Mouse (Mus musculus) midbrain, embryonic 15.5 days (tissue): ENCODE results near the gene Zbtb20. TPM values are rescaled to one million over a fixed set of nuclear protein-coding genes. Genes with fewer than 3 reads are reported as not detected.

Source experiments
- ATAC-seq: fragments of 200-750 bp; cut with Nextera tagmentation; replicated peaks from 2 replicates; pipeline ENCODE4 v1.8.0; 2017; ENCODE audit warnings: moderate TSS enrichment
- H3K27ac ChIP-seq: fragments of 300-500 bp; sonication (generic); 2 replicates; pipeline ENCODE4 v1.5.1; 2015; ENCODE audit warnings: mild to moderate bottlenecking, inconsistent platforms
- H3K27me3 ChIP-seq: fragments of 300-500 bp; sonication (generic); replicated peaks from 2 replicates; pipeline ENCODE4 v1.6.1; 2015; ENCODE audit warnings: inconsistent platforms
- H3K36me3 ChIP-seq: fragments of 300-500 bp; sonication (generic); replicated peaks from 2 replicates; pipeline ENCODE4 v1.6.1; 2015; ENCODE audit warnings: inconsistent platforms
- H3K4me1 ChIP-seq: fragments of 300-500 bp; sonication (generic); 2 replicates; pipeline ENCODE4 v1.6.1; 2015; ENCODE audit warnings: inconsistent platforms
- H3K4me2 ChIP-seq: fragments of 300-500 bp; sonication (generic); 2 replicates; pipeline ENCODE4 v1.6.1; 2015; ENCODE audit warnings: inconsistent platforms, mild to moderate bottlenecking, moderate library complexity
- H3K4me3 ChIP-seq: fragments of 300-500 bp; sonication (generic); 2 replicates; pipeline ENCODE4 v1.5.1; 2015; ENCODE audit warnings: mild to moderate bottlenecking, inconsistent platforms
- H3K9ac ChIP-seq: fragments of 300-500 bp; sonication (generic); 2 replicates; pipeline ENCODE4 v1.6.1; 2015; ENCODE audit warnings: mild to moderate bottlenecking, inconsistent platforms
- H3K9me3 ChIP-seq: fragments of 300-500 bp; sonication (generic); 2 replicates; pipeline ENCODE4 v1.6.1; 2016; ENCODE audit warnings: inconsistent platforms
- WGBS: fragments of 180-500 bp; shearing (Covaris S2); methylation state at CpG from one replicate; pipeline ENCODE4 v1.1.7; 2015; ENCODE audit warnings: mixed read lengths; 5-methylcytosine and 5-hydroxymethylcytosine counted together
- polyA plus RNA-seq: library from polyadenylated mRNA; unstranded; fragments of >200 nt; fragmentation: Nextera tagmentation; extraction: Ambion mirVana; gene quantifications from 2 replicates; pipeline ENCODE4 v1.2.1, GENCODE M21; 2015

Zbtb20 gene
- polyA plus RNA-seq, 1 experiment from 2014 or later, result 76.5 TPM

- Histone ChIP-seq H3K36me3 (no peaks in the 10 kb centered on the region), H3K27me3 (no peaks in the 10 kb centered on the region), H3K27ac (no peak overlapping the region), H3K9ac (no peak overlapping the region), H3K4me3 (no peak overlapping the region), H3K4me1 (peaks cover 4% of the 10 kb centered on the region; the same call in 1 of the 2 replicates), H3K4me2 (no peak overlapping the region), H3K9me3 (no peaks in the 10 kb centered on the region)
- WGBS, result 62% methylated on average over 5 of the region's 5 CpGs
- ATAC-seq, result no peak
These were observed 160.8 kb downstream of the Zbtb20 start for GRCm38 (mm10) chr16:43036510-43036909.

DNA sequence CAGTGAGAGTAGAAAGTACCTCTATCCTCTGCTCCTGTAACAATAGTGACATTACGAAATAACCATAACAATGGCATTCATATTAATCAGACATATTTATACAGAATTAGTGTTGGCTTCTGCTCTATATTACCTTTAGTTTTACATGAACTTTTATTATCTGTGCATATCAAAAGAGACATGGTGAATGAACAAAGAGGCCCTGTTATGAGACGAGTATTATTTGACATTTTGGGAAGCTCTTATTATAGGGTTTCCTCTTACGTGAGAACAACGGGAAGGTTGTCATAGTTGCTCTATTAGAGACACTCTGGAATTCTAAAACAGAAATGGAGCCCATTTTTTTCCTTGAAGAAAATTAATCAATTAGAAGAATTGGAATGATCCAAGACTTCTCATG lies 161.6 kb downstream of the Zbtb20 start:
- ATAC-seq, result no peak
- no peaks in the 10 kb centered on the region for H3K27me3 ChIP-seq
- 84% methylated on average over 4 of the region's 4 CpGs for WGBS
- no peaks in the 10 kb centered on the region for H3K9me3 ChIP-seq
- no peak overlapping the region for H3K9ac ChIP-seq
- no peak overlapping the region for H3K4me3 ChIP-seq
- no peak overlapping the region for H3K4me2 ChIP-seq
- H3K27ac ChIP-seq, result no peak overlapping the region
- H3K36me3 ChIP-seq, result no peaks in the 10 kb centered on the region
- peaks cover 4% of the 10 kb centered on the region; the same call in 1 of the 2 replicates for H3K4me1 ChIP-seq

DNA sequence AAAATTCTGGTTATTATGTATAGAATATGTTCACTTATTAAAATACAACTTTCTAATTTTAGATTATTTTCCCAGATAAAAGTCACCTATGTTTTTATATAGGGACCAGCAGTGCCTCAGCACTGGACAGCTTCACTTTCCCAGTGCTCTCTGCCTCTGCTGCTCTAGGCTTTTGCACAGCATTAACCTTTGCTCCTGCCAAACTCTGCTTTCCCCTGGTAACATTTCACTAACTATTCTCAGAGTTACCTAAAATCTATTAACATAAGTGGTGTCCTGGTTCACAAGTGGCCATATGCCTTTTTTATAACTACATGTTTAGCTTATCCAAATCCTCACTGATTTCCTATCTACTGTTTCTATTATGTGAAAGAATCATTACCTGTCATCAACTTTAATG lies 169.9 kb downstream of the Zbtb20 start:
- H3K9ac ChIP-seq, result no peak overlapping the region
- no peak for ATAC-seq
- H3K27ac ChIP-seq, result no peak overlapping the region
- no peaks in the 10 kb centered on the region for H3K36me3 ChIP-seq
- no peak overlapping the region for H3K4me2 ChIP-seq
- no peak overlapping the region for H3K4me3 ChIP-seq
- no peaks in the 10 kb centered on the region for H3K27me3 ChIP-seq
- no peaks in the 10 kb centered on the region for H3K4me1 ChIP-seq
- no peaks in the 10 kb centered on the region for H3K9me3 ChIP-seq

GRCm38 (mm10) chr16:43046686-43047085 lies 171.0 kb downstream of the Zbtb20 start:
- 92% methylated on average over 3 of the region's 3 CpGs for WGBS
- no peaks in the 10 kb centered on the region for H3K9me3 ChIP-seq
- H3K4me3 ChIP-seq, result no peak overlapping the region
- H3K27ac ChIP-seq, result no peak overlapping the region
- H3K36me3 ChIP-seq, result no peaks in the 10 kb centered on the region
- no peaks in the 10 kb centered on the region for H3K4me1 ChIP-seq
- H3K9ac ChIP-seq, result no peak overlapping the region
- ATAC-seq, result no peak
- H3K27me3 ChIP-seq, result no peaks in the 10 kb centered on the region
- H3K4me2 ChIP-seq, result no peak overlapping the region

DNA sequence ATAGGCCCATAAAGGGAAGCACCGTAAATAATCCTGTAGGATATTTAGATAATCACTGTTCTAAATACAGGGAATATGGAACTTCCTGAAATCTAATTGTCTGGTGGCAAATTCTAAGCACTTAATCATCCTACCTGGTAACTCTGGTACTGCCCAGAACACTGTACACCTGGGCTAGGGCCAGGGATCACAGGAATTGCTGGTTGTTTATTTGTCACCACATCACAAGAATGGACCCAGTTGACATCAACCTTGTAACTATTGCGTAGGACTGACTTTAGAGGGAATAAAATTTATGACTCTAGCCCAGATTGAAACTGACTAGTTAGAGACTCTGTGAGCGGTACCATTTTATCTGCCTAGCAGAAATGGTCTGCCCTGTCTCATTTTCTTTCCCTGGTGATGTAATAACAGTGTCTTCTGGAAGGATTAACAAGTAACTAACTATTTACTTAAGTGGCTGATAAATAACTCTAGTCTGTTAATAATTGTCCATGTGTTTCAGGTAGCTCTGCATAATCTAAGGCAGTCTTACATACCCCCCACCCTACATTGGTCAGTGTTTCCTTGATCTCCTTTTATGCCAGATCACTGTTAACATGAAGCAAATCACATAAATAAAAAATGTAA lies 194.1 kb downstream of the Zbtb20 start:
- no peaks in the 10 kb centered on the region for H3K9me3 ChIP-seq
- 94% methylated on average over 3 of the region's 3 CpGs for WGBS
- ATAC-seq, result no peak

GRCm38 (mm10) chr16:43071875-43072274 lies 196.2 kb downstream of the Zbtb20 start:
- Histone ChIP-seq H3K9ac (no peak overlapping the region), H3K4me2 (no peak overlapping the region), H3K36me3 (no peaks in the 10 kb centered on the region), H3K27me3 (no peaks in the 10 kb centered on the region), H3K27ac (no peak overlapping the region), H3K9me3 (no peaks in the 10 kb centered on the region), H3K4me1 (no peaks in the 10 kb centered on the region), H3K4me3 (no peak overlapping the region)
- no peak for ATAC-seq
- WGBS, result 89% methylated on average over 3 of the region's 3 CpGs

More for the DNA sequence above, 194.1 kb downstream of the Zbtb20 start:
- Histone ChIP-seq H3K4me2 (no peak overlapping the region), H3K36me3 (no peaks in the 10 kb centered on the region), H3K27me3 (no peaks in the 10 kb centered on the region), H3K9ac (no peak overlapping the region), H3K27ac (no peak overlapping the region), H3K4me3 (no peak overlapping the region), H3K4me1 (no peaks in the 10 kb centered on the region)

DNA sequence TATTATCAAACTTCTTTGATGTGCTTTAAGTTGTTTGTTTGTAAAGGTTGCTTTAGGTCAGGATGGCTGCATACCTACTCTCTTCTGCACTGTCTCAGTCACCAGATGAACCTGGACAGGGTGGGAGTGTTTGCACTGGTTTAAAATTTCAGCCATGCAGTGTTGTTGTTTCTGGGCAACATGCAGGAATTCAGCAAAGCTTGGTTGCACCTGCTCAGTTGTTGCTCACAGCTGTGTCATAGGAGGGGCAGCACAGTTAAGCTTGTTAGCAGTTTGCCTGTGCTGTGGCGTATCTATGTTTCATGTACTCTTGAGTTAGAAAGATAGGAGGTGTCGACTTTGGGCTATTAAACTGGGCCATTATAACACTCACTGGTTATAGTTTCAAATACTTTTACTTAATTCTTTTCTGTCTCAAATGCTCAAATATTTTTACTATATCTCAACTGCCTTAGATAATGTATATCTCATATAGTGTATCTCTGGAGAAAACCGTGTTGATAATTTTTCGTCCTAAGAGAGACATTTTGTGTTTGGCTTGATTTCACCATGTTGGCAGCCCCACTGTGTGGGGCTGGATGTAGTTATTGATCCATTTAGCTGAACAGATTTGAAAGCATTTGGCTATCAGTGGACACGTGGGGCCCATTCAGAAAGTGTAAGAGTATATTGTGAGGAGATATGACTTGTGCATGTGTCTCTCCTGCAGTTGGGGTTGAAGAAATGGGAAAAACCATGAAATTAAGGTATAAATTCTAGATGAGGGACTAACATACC lies 197.3 kb downstream of the Zbtb20 start:
- Histone ChIP-seq H3K36me3 (no peaks in the 10 kb centered on the region), H3K4me1 (no peaks in the 10 kb centered on the region), H3K9ac (no peak overlapping the region), H3K4me3 (no peak overlapping the region), H3K4me2 (no peak overlapping the region), H3K9me3 (no peaks in the 10 kb centered on the region), H3K27me3 (no peaks in the 10 kb centered on the region), H3K27ac (no peak overlapping the region)
- WGBS, result 79% methylated on average over 5 of the region's 5 CpGs
- no peak for ATAC-seq

DNA sequence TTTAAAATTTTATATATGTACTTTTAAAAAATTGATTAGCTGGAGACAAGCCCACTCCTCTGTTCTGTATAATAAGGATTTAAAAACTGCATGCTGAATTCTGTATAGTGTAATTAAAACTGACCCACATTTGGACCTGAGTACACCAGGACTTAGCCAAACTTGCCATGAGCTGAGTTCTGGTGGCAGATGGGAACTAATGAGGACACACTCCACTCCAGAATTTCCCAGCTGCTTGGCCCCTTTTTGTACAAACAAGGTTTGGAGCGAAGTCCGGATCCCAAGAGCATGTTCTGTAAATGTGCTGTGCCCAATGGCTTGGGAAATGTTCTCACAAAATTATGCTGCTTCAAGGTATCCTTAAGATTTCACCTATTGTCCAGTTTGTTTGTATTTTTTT lies 204.7 kb downstream of the Zbtb20 start:
- Histone ChIP-seq H3K4me1 (no peaks in the 10 kb centered on the region), H3K36me3 (no peaks in the 10 kb centered on the region), H3K4me3 (no peak overlapping the region), H3K27me3 (no peaks in the 10 kb centered on the region), H3K9me3 (no peaks in the 10 kb centered on the region), H3K27ac (no peak overlapping the region), H3K9ac (no peak overlapping the region), H3K4me2 (no peak overlapping the region)
- WGBS, result 71% methylated on average over 2 of the region's 2 CpGs
- ATAC-seq, result no peak

DNA sequence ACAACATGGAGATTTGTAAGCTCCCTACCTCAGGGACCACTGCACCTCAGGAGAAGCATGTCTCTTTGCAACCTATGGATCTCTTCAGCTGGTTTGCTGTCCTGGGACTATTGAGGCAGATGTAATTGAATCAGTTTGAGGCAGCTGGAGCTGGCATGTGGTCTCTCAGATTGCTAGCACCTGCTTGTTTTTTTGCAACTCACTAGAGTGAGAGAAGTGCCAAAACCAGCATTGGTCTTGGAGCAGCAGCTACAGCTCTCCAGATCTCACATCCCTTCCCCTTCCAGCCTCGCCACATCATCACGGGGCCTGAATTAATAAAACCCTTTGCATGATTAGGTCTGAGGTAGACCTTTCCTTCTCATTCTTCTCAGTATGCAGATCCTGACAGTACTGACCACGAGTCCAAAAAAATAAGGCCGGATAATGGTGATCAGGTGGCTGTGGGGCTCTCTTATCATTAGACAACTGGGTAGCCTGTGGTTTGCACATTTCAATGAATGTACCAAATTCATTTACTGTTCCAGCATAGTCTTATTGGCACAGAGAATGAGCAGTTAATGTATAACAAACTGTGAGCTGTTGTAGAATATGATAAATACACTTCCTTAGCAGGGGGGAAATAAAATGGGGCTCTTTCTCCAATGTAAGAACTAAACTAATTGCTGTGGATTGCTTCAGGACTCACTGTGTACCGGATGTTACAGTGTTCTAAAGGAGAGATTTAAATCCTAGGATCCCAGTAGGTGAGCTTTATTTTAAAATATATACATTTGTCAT lies 205.4 kb downstream of the Zbtb20 start:
- H3K9me3 ChIP-seq, result no peaks in the 10 kb centered on the region
- no peaks in the 10 kb centered on the region for H3K4me1 ChIP-seq
- H3K36me3 ChIP-seq, result no peaks in the 10 kb centered on the region
- WGBS, result 72% methylated on average over 5 of the region's 5 CpGs
- no peaks in the 10 kb centered on the region for H3K27me3 ChIP-seq
- H3K4me2 ChIP-seq, result no peak overlapping the region
- ATAC-seq, result no peak
- H3K27ac ChIP-seq, result no peak overlapping the region
- H3K4me3 ChIP-seq, result no peak overlapping the region
- no peak overlapping the region for H3K9ac ChIP-seq

DNA sequence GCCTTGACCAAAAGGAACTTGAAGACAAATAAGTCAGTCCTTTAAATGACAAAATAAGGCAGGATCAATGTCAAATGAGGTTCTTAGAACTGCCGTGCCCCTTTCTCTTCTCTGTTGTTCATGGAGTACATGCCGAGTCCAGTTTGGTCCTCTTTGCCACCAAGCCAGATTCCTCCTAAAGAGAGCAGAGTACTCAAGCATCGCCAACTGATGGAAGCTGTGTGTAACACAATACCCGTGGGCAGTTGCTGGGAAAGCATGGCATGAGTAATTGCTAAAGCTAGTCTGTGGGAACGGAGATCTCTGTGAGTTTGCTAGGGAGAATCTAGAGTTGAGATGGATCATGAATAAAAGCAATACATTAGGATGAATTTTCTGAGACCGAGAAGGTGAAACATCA lies 206.3 kb downstream of the Zbtb20 start:
- WGBS, result 81% methylated on average over 6 of the region's 6 CpGs
- Histone ChIP-seq H3K9ac (no peak overlapping the region), H3K4me1 (no peaks in the 10 kb centered on the region), H3K36me3 (no peaks in the 10 kb centered on the region), H3K4me2 (no peak overlapping the region), H3K4me3 (no peak overlapping the region), H3K27ac (no peak overlapping the region), H3K9me3 (no peaks in the 10 kb centered on the region), H3K27me3 (no peaks in the 10 kb centered on the region)
- ATAC-seq, result no peak

GRCm38 (mm10) chr16:43082801-43083200 lies 207.1 kb downstream of the Zbtb20 start:
- H3K9ac ChIP-seq, result no peak overlapping the region
- H3K4me1 ChIP-seq, result no peaks in the 10 kb centered on the region
- no peak for ATAC-seq
- WGBS, result 78% methylated on average over 5 of the region's 5 CpGs
- H3K27ac ChIP-seq, result no peak overlapping the region
- no peaks in the 10 kb centered on the region for H3K36me3 ChIP-seq
- no peaks in the 10 kb centered on the region for H3K27me3 ChIP-seq
- H3K9me3 ChIP-seq, result no peaks in the 10 kb centered on the region
- no peak overlapping the region for H3K4me3 ChIP-seq
- H3K4me2 ChIP-seq, result no peak overlapping the region

- Histone ChIP-seq H3K4me3 (no peak overlapping the region), H3K9me3 (no peaks in the 10 kb centered on the region), H3K36me3 (no peaks in the 10 kb centered on the region), H3K27ac (no peak overlapping the region), H3K27me3 (no peaks in the 10 kb centered on the region), H3K4me1 (no peaks in the 10 kb centered on the region), H3K4me2 (no peak overlapping the region), H3K9ac (no peak overlapping the region)
- WGBS, result 75% methylated on average over 3 of the region's 3 CpGs
- no peak for ATAC-seq
These were observed 214.5 kb downstream of the Zbtb20 start for GRCm38 (mm10) chr16:43090188-43090587.
